Mouse (Mus musculus): ENCODE measurements at regions not wholly inside any gene's neighbourhood (a gene's known extent, or its start where the extent isn't known, plus 50 kb on each side); places are given as distances from the start of the nearest gene placed in this dataset.

GRCm38 (mm10) chr3:22947181-22947580, 870.7 kb downstream of the Tbl1xr1 start:
- Histone ChIP-seq H3K27me3 (ENCODE audit: control insufficient read depth, insufficient read depth, low read length) (no peaks in the 10 kb centered on the region), H3K4me3 (ENCODE audit: insufficient read depth, low read depth, low read length) (no peak overlapping the region), H3K79me2 (ENCODE audit: control insufficient read depth, insufficient read depth, low read length) (no peaks in the 10 kb centered on the region), H3K36me3 (ENCODE audit: control insufficient read depth, insufficient read depth, low read length) (no peaks in the 10 kb centered on the region), H3K27ac (replicated peaks; ENCODE audit: insufficient read depth, low read depth, low read length) (no peak overlapping the region), H3K9ac (ENCODE audit: low read depth, low read length) (no peak overlapping the region), H3K4me1 (ENCODE audit: control insufficient read depth, insufficient read depth, low read length) (no peaks in the 10 kb centered on the region)
- DNase-seq (ENCODE audit: extremely low read depth, low read depth, low spot score) = no peak
- 74% methylated on average over 4 of the region's 4 CpGs for WGBS
- TF ChIP-seq POLR2A (IDR thresholded peaks at IDR 0.05; ENCODE audit: extremely low read depth, insufficient read depth, low read length) (no peak), CTCF (IDR thresholded peaks at IDR 0.05; ENCODE audit: low read depth, low read length) (no peak)

DNA sequence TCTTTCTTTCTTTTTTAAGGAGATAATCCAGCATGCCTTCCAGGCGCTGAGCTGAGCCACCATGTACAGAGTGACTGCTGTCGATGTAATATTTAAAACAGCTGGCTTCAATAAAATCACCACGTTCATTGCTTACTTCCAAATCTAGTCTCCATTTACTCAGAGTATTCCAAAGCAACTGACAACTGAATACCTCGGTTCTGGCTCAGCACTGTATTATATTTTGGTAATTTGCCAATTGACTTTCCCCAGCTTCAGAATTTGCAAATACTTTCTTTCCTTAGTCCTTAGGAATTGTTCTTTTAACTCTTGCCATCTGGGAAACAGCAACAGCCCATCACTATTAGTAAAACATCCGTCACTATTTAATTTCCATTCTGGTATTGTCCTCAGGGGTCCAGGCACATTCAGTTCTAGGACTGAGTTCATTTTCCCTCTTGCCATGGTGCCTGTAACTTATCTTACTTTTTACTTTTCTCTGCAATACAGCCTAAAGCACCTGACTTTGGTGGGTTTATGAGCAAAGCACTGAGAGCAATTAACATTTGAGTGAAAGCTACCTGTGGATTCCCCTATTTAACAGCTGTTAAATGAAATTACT, 871.8 kb downstream of the Tbl1xr1 start:
- TF ChIP-seq CTCF (IDR thresholded peaks at IDR 0.05; ENCODE audit: low read depth, low read length) (no peak), POLR2A (IDR thresholded peaks at IDR 0.05; ENCODE audit: extremely low read depth, insufficient read depth, low read length) (no peak)
- Histone ChIP-seq H3K79me2 (ENCODE audit: control insufficient read depth, insufficient read depth, low read length) (no peaks in the 10 kb centered on the region), H3K27ac (replicated peaks; ENCODE audit: insufficient read depth, low read depth, low read length) (no peak overlapping the region), H3K27me3 (ENCODE audit: control insufficient read depth, insufficient read depth, low read length) (no peaks in the 10 kb centered on the region), H3K36me3 (ENCODE audit: control insufficient read depth, insufficient read depth, low read length) (no peaks in the 10 kb centered on the region), H3K4me3 (ENCODE audit: insufficient read depth, low read depth, low read length) (no peak overlapping the region), H3K4me1 (ENCODE audit: control insufficient read depth, insufficient read depth, low read length) (no peaks in the 10 kb centered on the region), H3K9ac (ENCODE audit: low read depth, low read length) (no peak overlapping the region)
- WGBS = 69% methylated on average over 5 of the region's 5 CpGs
- no peak for DNase-seq (ENCODE audit: extremely low read depth, low read depth, low spot score)

DNA sequence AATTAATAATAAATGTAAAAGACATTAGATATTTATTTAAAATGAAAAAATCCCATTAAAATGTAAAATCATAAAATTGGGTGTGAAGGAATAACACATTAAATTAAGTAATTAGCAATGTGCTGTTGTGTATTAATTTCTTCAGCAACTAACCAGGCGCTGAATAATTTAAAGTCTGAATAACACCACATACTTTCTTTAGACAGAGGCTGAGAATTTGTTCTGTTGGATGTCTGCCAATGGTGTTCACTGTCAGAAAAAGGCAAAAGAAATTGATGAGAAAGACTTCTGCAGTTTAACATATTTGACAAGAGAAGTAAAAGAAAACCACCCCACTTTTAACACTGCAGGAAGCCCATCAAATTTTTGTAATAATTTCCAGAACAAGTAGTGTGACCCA, 881.0 kb downstream of the Tbl1xr1 start:
- TF ChIP-seq CTCF (IDR thresholded peaks at IDR 0.05; ENCODE audit: low read depth, low read length) (no peak), POLR2A (IDR thresholded peaks at IDR 0.05; ENCODE audit: extremely low read depth, insufficient read depth, low read length) (no peak)
- DNase-seq (ENCODE audit: extremely low read depth, low read depth, low spot score) = no peak
- WGBS = 71% methylated on average over 1 of the region's 1 CpGs
- Histone ChIP-seq H3K4me3 (ENCODE audit: insufficient read depth, low read depth, low read length) (no peak overlapping the region), H3K27me3 (ENCODE audit: control insufficient read depth, insufficient read depth, low read length) (no peaks in the 10 kb centered on the region), H3K27ac (replicated peaks; ENCODE audit: insufficient read depth, low read depth, low read length) (no peak overlapping the region), H3K79me2 (ENCODE audit: control insufficient read depth, insufficient read depth, low read length) (no peaks in the 10 kb centered on the region), H3K9ac (ENCODE audit: low read depth, low read length) (no peak overlapping the region), H3K4me1 (ENCODE audit: control insufficient read depth, insufficient read depth, low read length) (no peaks in the 10 kb centered on the region), H3K36me3 (ENCODE audit: control insufficient read depth, insufficient read depth, low read length) (no peaks in the 10 kb centered on the region)

DNA sequence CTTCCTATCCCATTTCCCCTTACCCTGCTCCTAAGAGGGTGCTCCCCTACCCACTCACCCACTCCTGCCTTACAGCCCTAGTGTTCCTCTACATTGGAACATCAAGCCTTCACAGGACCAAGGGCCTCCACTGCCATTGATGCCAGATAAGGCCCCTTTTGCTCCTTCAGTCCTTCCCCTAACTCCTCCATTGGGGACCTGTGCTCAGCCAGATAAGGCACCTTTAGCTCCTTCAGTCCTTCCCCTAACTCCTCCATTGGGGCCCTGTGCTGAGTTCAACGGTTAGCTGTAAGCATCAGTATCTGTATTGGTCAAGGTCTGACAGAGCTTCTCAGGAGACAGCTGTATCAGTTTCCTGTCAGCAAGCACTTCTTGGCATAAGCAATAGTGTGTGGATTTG, 896.2 kb downstream of the Tbl1xr1 start:
- H3K27me3 ChIP-seq (ENCODE audit: control insufficient read depth, insufficient read depth, low read length) = no peaks in the 10 kb centered on the region
- WGBS = 84% methylated on average over 1 of the region's 1 CpGs
- H3K4me1 ChIP-seq (ENCODE audit: control insufficient read depth, insufficient read depth, low read length) = no peaks in the 10 kb centered on the region
- H3K36me3 ChIP-seq (ENCODE audit: control insufficient read depth, insufficient read depth, low read length) = no peaks in the 10 kb centered on the region
- no peak overlapping the region for H3K9ac ChIP-seq (ENCODE audit: low read depth, low read length)
- H3K79me2 ChIP-seq (ENCODE audit: control insufficient read depth, insufficient read depth, low read length) = no peaks in the 10 kb centered on the region
- H3K27ac ChIP-seq (replicated peaks; ENCODE audit: insufficient read depth, low read depth, low read length) = no peak overlapping the region
- no peak for DNase-seq (ENCODE audit: extremely low read depth, low read depth, low spot score)
- TF ChIP-seq CTCF (IDR thresholded peaks at IDR 0.05; ENCODE audit: low read depth, low read length) (no peak), POLR2A (IDR thresholded peaks at IDR 0.05; ENCODE audit: extremely low read depth, insufficient read depth, low read length) (no peak)
- no peak overlapping the region for H3K4me3 ChIP-seq (ENCODE audit: insufficient read depth, low read depth, low read length)

- Histone ChIP-seq H3K4me1 (ENCODE audit: control insufficient read depth, insufficient read depth, low read length) (no peaks in the 10 kb centered on the region), H3K27ac (replicated peaks; ENCODE audit: insufficient read depth, low read depth, low read length) (no peak overlapping the region), H3K36me3 (ENCODE audit: control insufficient read depth, insufficient read depth, low read length) (no peaks in the 10 kb centered on the region), H3K27me3 (ENCODE audit: control insufficient read depth, insufficient read depth, low read length) (no peaks in the 10 kb centered on the region), H3K79me2 (ENCODE audit: control insufficient read depth, insufficient read depth, low read length) (no peaks in the 10 kb centered on the region), H3K4me3 (ENCODE audit: insufficient read depth, low read depth, low read length) (no peak overlapping the region), H3K9ac (ENCODE audit: low read depth, low read length) (no peak overlapping the region)
- TF ChIP-seq CTCF (IDR thresholded peaks at IDR 0.05; ENCODE audit: low read depth, low read length) = no peak
- no peak for TF ChIP-seq POLR2A (IDR thresholded peaks at IDR 0.05; ENCODE audit: extremely low read depth, insufficient read depth, low read length)
- 56% methylated on average over 1 of the region's 1 CpGs for WGBS
- no peak for DNase-seq (ENCODE audit: extremely low read depth, low read depth, low spot score)
These were observed 900.3 kb downstream of the Tbl1xr1 start for GRCm38 (mm10) chr3:22976801-22977200.

Measured in liver, adult 2 months (tissue).